Mouse (Mus musculus) brain, adult 10 weeks (tissue): ENCODE results near the gene Trim34b. TPM values are rescaled to one million over a fixed set of nuclear protein-coding genes. Genes with fewer than 3 reads are reported as not detected.

Experiments
- polyA plus RNA-seq: library from polyadenylated mRNA; stranded (reverse); fragments of 350-450 nt; fragmentation: Illumina TruSeq; extraction: RNeasy Lipid Tissue Mini Kit (QIAGEN cat#74804); gene quantifications from one replicate; pipeline ENCODE4 v1.2.3, GENCODE M21; 2015; ENCODE audit warnings: low read depth, low replicate concordance

The Trim34b gene
- polyA plus RNA-seq: not detected

DNA sequence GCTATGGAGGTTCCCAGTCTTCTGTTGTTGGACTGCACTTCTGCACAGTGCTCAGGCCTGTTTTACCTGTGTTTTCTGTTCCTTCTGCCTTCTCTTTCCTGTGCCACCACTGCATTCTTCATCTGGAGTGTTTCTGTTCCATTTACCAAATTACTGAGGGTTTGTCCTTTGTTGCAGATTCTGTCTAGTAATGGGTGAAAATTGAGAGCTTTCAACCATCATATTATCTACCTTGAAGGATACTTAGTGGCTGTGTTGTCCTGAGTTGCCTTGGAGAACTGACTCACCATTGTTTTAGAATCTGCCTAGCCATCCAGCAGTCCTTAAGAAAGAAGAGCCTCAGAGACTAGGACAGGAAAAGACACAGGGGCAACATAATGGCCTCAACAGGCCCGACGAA, at the start of gene Trim34b:
Gene Trim34b (plus strand): TSS at position 301 of the 400 bp plus-strand sequence.

DNA sequence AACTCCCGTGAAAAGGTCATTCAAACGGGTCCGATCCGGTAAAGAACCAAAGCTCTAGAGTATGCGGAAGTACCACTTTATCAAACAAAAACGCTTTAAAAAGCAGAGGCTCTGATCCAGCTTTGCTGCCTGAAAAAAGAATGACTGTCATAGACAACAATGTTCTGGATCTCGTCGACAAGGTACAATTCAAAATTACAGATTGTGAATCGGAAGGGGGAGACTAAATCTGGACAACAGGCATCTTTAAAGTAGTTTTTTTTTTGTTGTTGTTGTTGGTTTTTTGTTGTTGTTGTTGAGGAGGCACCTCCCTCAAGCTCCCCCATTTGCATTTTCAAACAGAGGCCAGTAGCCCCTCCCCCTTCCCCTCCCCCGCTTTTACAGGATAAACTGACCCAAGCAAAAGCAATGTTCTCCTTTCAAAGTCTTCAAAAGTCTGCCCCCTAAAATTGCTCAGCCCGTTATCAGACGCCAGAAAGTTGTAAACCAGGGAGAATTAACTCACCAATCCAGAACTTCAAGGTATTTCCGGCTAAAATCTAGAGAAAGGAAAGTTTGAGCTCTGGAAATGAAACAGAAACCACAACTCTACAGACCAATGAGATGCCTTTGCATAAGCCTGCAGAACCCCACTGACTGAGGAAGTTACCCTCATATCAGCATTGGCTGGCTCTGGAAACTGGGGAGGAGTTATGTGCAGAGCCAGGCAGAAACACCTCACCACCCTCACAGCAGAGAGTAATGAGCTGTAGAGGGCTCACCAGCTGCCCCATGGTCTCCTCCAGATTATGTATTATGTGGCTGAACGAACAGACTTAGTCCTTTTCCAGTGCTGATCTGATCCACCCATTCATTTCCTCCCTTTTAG, 41.5 kb upstream of the Trim34b start, which contains the start of gene Trim5:
Gene Trim5 (minus strand): TSS at position 519 of the 868 bp plus-strand sequence.

DNA sequence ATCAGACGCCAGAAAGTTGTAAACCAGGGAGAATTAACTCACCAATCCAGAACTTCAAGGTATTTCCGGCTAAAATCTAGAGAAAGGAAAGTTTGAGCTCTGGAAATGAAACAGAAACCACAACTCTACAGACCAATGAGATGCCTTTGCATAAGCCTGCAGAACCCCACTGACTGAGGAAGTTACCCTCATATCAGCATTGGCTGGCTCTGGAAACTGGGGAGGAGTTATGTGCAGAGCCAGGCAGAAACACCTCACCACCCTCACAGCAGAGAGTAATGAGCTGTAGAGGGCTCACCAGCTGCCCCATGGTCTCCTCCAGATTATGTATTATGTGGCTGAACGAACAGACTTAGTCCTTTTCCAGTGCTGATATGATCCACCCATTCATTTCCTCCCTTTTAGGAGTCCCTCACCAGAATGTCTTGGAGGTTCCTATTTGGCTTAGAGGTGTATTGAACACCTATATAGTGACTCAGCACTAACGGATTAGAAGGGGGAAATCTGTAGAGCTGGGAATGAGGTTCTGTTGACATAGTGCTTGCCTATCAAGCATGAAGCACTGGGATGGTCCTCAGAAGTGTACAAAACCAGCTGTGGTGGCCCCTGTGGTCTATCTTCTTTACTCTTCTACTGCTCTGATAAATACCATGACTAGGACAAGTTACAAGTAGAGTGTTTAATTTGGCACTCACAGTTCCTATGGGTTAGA, 13.7 kb upstream of the Trim34b start, which contains the start of gene Trim12a:
Gene Trim12a (minus strand): TSS at position 98 of the 712 bp plus-strand sequence.

DNA sequence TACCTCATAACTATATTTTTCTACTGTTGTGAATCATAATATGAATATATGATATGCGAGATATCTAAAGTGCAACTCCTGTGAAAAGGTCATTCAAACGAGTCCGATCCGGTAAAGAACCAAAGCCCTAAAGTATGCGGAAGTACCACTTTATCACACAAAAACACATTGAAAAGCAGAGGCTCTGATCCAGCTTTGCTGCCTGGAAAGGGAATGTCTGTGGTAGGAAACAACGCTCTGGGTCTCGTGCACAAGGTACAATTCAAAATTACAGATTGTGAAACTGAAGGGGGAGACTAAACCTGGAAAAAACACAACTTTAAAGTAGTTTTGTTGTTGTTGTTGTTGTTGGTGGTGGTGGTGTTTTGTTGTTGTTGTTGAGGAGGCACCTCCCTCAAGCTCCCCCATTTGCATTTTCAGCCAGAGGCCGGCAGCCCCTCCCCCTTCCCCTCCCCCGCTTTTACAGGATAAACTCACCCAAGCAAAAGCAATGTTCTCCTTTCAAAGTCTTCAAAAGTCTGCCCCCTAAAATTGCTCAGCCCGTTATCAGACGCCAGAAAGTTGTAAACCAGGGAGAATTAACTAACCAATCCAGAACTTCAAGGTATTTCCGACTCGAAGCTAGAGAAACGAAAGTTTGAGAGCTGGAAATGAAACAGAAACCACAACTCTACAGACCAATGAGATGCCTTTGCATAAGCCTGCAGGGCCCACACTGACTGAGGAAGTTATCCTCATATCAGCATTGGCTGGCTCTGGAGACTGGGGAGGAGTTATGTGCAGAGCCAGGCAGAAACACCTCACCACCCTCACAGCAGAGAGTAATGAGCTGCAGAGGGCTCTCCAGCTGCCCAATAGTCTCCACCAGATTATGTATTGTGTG, 23.7 kb downstream of the Trim34b start, which contains the start of gene Trim12c:
Gene Trim12c (minus strand): TSS at position 646 of the 883 bp plus-strand sequence.

DNA sequence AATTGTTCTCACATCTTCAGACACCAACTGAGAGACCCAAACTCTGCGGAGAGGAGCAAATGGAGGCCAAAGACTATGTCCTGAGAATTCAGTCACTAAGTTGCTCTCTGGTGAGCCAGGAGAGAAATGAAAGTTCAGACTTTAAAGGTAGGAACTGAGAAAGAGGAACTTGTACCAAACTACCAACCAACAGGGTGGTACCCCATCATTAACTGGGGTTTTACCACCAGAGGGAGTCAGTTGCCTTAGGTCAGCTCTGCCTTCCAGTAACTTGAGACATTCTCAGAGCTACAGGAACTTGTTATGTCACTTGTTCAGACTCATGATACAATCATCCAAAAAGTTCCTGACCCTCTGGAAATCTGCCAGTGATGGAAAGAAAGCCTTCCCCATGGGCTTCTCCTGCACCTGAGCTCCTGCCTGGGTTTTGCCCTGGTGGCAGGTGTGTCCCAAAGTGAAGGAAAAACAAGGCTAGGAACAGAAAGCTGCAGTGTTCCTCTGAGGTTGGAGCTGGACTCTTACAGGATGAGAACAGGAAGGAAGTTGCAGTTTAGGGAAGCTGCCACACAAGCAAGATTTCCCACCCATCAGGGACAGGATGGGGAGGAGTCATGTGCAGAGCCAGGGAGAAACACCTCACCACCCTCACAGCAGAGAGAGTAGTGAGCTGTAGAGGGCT, 40.6 kb downstream of the Trim34b start, which contains the start of gene Trim30b:
Gene Trim30b (minus strand): TSS at position 149 of the 679 bp plus-strand sequence.

Other genes with a start within 250 kb of the Trim34b start
- not detected for gene Olfr645, start 244.0 kb upstream of the Trim34b start, polyA plus RNA-seq
- not detected for gene Olfr646, start 224.6 kb upstream of the Trim34b start, polyA plus RNA-seq
- gene Ubqln5, start 199.6 kb upstream of the Trim34b start, polyA plus RNA-seq: not detected
- gene Olfr643, start 192.1 kb upstream of the Trim34b start, polyA plus RNA-seq: not detected
- gene Ubqln3, start 186.2 kb upstream of the Trim34b start, polyA plus RNA-seq: not detected
- not detected for gene Ubqlnl, start 178.9 kb upstream of the Trim34b start, polyA plus RNA-seq
- 0.36 TPM for gene Olfm5, start 164.6 kb upstream of the Trim34b start, polyA plus RNA-seq
- not detected for gene Olfr648, start 146.1 kb upstream of the Trim34b start, polyA plus RNA-seq
- gene Olfr649, start 133.5 kb upstream of the Trim34b start, polyA plus RNA-seq: not detected
- gene Trim6, start 110.7 kb upstream of the Trim34b start, polyA plus RNA-seq: 0.15 TPM
- gene Trim34a, start 85.0 kb upstream of the Trim34b start, polyA plus RNA-seq: 2.8 TPM
- gene Trim5, start 41.4 kb upstream of the Trim34b start, polyA plus RNA-seq: 0.40 TPM
- 5.5 TPM for gene Trim12a, start 14.0 kb upstream of the Trim34b start, polyA plus RNA-seq
- gene Trim12c, start 23.9 kb downstream of the Trim34b start, polyA plus RNA-seq: 2.2 TPM
- not detected for gene Trim30b, start 40.4 kb downstream of the Trim34b start, polyA plus RNA-seq
- gene Trim30c, start 71.4 kb downstream of the Trim34b start, polyA plus RNA-seq: not detected
- 1.9 TPM for gene Trim30a, start 135.7 kb downstream of the Trim34b start, polyA plus RNA-seq
- gene Trim30d, start 178.4 kb downstream of the Trim34b start, polyA plus RNA-seq: 1.5 TPM
- gene Olfr651, start 220.7 kb downstream of the Trim34b start, polyA plus RNA-seq: not detected
- gene Olfr652, start 231.4 kb downstream of the Trim34b start, polyA plus RNA-seq: not detected
- gene Olfr653, start 247.8 kb downstream of the Trim34b start, polyA plus RNA-seq: not detected